Mouse (Mus musculus): Measurements from ENCODE around the gene Ccdc116. TPM values are rescaled to one million over a fixed set of nuclear protein-coding genes. Genes with fewer than 3 reads are reported as not detected.
"Not testable (repeated sequence)": the region's sequence is repeated elsewhere in the genome, so short reads cannot be mapped to it uniquely, and the experiment has no call there.

Gene Ccdc116
- total RNA-seq (2021), result under 1 TPM in 1 of 2 experiments, not detected in 1; 0.13 TPM

GRCm38 (mm10) chr16:17146772-17147235, at the start of gene Ccdc116:
Ccdc116 (minus strand) TSS chr16:17147229.
- intact Hi-C loops (cut with DNase I), result no loop called here

GRCm38 (mm10) chr16:17193823-17194222, 46.8 kb upstream of the Ccdc116 start:
- no peak for DNase-seq (ENCODE audit: low spot score)
- intact Hi-C loops (cut with DNase I), result no loop called here

More at GRCm38 (mm10) chr16:17146772-17147235, at the start of gene Ccdc116:
- DNase-seq (ENCODE audit: low spot score), result peak; percentile 45

DNA sequence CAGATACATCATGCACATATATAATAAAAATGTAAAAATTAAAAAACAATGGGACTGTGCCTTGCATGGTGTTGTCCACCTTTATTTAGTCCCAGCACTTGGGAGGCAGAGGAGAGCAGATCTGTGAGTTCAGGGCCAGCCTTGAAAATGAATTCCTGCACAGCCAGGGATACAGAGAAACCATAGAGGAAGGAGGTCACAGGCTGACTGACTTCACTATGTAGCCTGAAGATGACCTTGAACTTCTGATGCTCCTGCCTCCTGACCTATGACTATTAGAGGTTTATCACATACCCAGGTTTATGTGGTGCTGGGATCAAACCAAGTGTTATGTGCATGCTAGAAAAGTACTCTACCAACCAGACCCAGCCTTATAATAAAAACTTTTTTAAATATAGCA, 38.4 kb upstream of the Ccdc116 start:
- intact Hi-C loops (cut with DNase I), result no loop called here
- no peak for DNase-seq (ENCODE audit: low spot score)

DNA sequence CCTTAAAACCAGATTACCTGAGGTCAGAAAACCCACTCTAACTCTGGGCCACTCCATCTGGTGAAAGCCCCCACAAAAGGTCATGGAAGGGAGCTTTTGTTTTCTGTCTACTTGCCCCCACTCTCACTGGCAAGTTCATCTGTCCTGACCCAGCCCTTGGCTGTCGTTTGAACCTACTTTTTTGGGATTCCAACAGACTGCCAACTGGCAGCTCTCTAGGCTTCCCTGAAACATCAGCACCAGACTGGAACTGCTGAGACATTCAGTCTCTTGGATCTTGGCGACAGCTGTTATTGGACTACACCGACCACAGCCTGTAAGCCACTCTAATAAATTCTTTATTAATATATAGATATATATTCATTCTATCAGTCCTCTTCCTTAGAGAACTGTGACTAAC, 36.0 kb upstream of the Ccdc116 start:
- intact Hi-C loops (cut with DNase I), result no loop called here
- no peak for DNase-seq (ENCODE audit: low spot score)

DNA sequence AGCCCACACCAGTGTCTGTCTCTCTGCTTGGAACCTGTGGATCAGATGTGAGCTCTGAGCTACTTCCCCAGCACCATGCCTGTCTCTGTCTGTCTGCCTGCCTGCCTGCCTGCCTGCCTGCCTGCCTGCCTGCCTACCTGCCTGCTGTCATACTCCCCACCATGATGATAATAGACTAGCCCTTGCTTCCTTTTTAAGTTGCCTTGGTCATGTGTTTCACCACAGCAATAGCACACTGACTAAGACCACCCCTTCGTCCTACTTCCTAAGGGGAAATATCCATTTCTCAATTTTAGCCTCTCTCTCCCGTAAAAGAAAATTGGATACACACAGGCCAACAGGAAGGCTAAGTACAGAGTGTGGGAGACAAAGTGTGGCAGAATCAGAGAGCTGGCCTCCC, 35.1 kb upstream of the Ccdc116 start:
- no peak for DNase-seq (ENCODE audit: low spot score)
- intact Hi-C loops (cut with DNase I), result no loop called here

GRCm38 (mm10) chr16:17181382-17181781, 34.4 kb upstream of the Ccdc116 start:
- DNase-seq (ENCODE audit: low spot score), result no peak

GRCm38 (mm10) chr16:17179706-17180105, 32.7 kb upstream of the Ccdc116 start:
- intact Hi-C loops (cut with DNase I), result no loop called here

More at GRCm38 (mm10) chr16:17181382-17181781, 34.4 kb upstream of the Ccdc116 start:
- intact Hi-C loops (cut with DNase I), result no loop called here

DNA sequence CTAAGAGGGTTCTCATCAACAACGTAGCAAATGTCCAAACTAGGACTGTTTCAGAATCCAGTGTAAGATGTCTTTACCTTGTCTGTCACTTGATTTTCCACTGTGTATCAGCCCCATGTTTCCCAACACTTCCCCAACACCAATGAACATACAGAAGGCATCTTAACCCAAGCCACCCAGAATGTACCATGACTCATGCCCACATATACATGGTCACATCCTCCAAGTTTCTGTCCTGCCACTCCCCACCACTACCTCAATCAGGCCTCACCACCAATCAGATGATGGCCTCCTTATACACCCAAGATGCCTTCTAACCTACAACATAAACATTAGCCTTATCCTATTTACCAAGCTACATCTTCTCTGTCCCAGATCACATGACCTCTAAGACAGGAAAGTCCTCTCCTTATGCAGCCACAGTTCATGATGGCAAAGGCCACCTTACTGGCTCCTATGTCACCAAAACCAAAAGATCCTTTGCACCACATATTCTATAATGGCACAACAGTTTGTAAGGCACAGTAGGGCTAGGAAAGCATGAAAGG, 30.7 kb upstream of the Ccdc116 start:
- DNase-seq (ENCODE audit: low spot score), result no peak
- intact Hi-C loops (cut with DNase I), result no loop called here

More at GRCm38 (mm10) chr16:17179706-17180105, 32.7 kb upstream of the Ccdc116 start:
- DNase-seq (ENCODE audit: low spot score), result no peak

DNA sequence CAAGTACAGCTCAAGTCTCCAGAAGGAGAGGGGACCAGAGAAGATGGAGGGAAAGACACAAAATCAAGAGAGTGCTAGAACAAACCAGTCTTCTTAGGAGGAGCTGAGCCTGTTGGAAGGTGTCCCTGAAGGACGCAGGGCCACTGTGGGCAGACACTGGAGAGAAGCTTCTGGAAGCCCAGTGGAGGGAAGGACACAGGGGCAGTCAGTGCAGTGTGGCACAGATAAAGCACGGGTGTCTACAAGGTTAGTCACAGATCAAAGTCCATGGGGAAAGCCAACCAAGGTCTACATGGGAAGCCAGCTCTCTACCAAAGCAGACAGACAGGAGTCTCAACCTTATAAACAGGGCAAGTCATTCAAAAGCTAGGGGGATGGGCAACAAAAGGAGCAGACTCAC, 28.7 kb upstream of the Ccdc116 start:
- no peak for DNase-seq (ENCODE audit: low spot score)
- intact Hi-C loops (cut with DNase I), result no loop called here

DNA sequence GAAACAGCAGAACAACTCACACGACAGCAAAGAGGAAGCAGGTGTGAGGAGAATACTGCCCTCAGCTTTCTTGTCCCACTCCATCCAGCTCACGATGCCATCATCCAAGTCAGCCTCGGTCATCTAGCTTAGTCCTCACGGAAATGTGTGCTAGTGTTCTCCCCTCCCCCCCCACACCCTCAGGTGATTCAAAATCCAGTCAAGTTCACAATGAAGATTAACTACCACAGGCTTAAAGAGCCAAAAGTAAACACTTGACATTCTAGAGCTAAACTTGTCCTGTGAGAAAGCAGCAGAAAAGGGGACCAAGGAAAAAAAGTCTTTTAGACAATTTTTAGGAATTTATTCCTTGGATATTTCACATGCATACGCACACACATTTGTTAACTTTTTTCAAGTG, 21.0 kb upstream of the Ccdc116 start:
- intact Hi-C loops (cut with DNase I), result no loop called here
- DNase-seq (ENCODE audit: low spot score), result no peak

- DNase-seq (ENCODE audit: low spot score), result no peak
- intact Hi-C loops (cut with DNase I), result no loop called here
Observed at GRCm38 (mm10) chr16:17167179-17167578, 20.1 kb upstream of the Ccdc116 start.

GRCm38 (mm10) chr16:17165478-17165877, 18.4 kb upstream of the Ccdc116 start:
- DNase-seq (ENCODE audit: low spot score); intact Hi-C loops (cut with DNase I): not testable (repeated sequence)

DNA sequence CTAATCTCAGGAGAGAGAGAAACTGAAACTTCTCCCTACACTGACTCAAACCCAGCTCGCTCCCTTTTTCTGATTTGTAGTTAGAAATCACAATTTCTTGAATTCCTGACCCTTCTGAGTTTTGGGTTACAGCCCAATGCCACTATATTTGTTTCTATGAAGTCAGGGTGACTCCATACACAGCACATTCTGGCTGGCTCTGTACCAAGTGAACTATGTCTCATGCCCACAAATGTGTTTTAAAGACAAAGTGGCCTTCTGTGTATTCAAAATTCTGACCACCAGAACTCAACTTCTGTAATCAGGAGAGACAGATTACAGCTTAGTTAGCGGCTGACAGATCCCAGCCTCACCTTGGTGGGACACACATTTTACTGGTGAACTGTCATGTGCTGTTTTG, 7.3 kb upstream of the Ccdc116 start:
- DNase-seq (ENCODE audit: low spot score), result no peak
- intact Hi-C loops (cut with DNase I), result no loop called here

DNA sequence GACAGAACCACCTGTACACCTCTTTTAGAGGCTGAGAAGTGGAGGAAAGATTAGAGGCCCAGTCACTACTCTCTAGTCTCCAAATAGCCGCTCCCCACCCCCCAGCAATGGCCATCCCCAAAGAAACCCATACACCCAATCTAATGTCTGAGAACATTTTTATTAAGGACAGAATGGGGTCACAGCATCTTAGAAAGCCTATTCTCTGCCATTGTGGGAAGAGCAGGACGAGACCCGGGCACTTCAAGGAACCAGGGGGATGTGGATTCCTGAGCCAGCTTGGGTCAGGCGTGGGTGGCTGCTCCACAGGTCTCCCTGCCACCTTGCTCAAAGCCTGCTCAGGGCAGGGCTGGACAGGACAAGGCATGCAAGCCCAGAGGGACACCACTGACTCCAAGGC, 4.8 kb upstream of the Ccdc116 start:
- DNase-seq (ENCODE audit: low spot score), result no peak
- intact Hi-C loops (cut with DNase I), result no loop called here

- intact Hi-C loops (cut with DNase I), result no loop called here
Observed at GRCm38 (mm10) chr16:17150520-17151258, 3.7 kb upstream of the Ccdc116 start.

DNA sequence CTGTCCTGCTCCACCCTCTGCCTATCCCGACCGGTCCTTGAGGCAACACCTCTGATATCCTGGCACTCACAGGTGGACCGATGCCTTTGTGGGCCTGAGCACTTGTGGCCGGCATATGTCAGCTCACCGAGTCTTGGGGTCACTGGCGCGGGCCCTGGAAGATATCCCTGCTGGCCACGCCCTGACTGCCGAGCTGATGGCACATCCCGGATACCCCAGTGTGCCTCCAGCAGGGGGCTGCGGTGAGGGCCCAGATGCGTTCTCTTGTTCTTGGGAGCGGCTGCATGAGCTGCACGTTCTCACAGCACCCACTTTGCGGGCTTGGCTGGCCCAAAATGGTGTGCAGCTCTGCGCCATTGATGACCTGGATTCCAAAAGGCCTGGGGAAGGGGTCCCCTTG, 1.1 kb upstream of the Ccdc116 start:
- DNase-seq (ENCODE audit: low spot score), result no peak
- intact Hi-C loops (cut with DNase I), result no loop called here

More at GRCm38 (mm10) chr16:17150520-17151258, 3.7 kb upstream of the Ccdc116 start:
- no peak for DNase-seq (ENCODE audit: low spot score)

DNA sequence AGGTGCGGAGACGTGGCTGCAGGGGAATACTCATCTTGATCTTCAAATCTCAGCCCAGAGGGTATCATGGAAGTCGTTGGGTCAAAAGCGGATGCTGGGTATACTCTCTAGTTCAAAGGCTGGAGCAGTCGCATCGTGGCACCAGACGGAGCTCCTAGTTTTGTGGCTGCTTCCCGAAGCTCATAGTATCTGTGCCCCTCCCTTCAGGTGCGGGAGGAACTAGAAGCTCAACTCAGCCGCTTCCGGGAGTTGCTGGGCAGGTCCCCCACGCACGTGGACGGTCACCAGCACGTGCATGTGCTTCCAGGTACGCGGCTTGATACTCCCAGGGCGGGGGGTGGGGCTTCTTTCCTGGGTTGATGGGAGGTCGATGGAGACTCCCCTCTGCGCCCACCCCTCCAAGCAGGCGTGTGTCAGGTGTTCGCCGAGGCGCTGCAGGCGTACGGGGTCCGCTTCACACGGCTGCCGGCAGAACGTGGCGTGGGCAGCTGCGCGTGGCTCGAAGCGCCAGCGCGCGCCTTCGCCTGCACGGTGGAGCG, 431 bp upstream of the Ccdc116 start:
- intact Hi-C loops (cut with DNase I), result no loop called here
- DNase-seq (ENCODE audit: low spot score), result no peak

- no peak for DNase-seq (ENCODE audit: low spot score)
- intact Hi-C loops (cut with DNase I), result no loop called here
Observed at GRCm38 (mm10) chr16:17144339-17144738, 2.7 kb downstream of the Ccdc116 start, which contains the start of gene Ydjc. Ydjc (plus strand) TSS chr16:17144621.

DNA sequence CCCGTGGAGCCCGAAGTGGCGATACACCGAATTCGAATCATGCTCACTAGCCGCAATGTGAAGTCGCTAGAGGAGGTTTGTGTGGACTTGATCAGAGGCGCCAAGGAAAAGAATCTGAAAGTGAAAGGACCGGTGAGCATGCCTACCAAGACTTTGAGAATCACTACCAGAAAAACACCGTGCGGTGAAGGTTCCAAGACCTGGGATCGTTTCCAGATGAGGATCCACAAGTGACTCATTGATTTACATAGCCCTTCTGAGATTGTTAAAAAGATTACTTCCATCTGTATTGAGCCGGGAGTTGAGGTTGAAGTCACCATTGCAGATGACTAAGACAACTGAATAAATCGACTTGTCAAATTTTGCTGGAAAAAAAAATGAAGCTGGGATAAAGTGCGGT, 9.7 kb downstream of the Ccdc116 start:
- no peak for DNase-seq (ENCODE audit: low spot score)
- intact Hi-C loops (cut with DNase I), result no loop called here

DNA sequence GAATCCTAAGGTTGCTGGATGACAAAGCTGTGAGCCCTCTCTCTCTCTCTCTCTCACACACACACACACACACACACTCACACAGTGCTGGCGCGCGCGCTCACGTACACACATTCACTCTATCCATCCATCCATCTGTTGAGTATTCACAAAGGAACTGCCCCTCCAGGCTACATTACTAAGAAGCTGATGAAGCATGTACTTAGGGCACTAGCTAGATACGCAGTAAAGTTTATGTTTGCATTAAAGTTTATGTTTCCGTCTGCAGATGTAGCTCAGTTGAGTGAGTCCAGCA, 14.2 kb downstream of the Ccdc116 start:
- intact Hi-C loops (cut with DNase I), result loop anchor here (5.0 kb wide), 2 partner anchors 74 to 144 kb away; partner anchors contain the start of genes Rimbp3 and Tmem191c
- DNase-seq (ENCODE audit: low spot score), result no peak
